Mouse (Mus musculus) layer of hippocampus, adult 11-12 months (tissue): ENCODE measurements around the gene Ccdc30.
"Not testable (repeated sequence)": the region's sequence is repeated elsewhere in the genome, so short reads cannot be mapped to it uniquely, and the experiment has no call there.

Source experiments
- DNase-seq: peaks from one replicate; pipeline ENCODE4 v3.0.0; 2022; ENCODE audit warnings: low spot score

Ccdc30 gene

GRCm38 (mm10) chr4:119305418-119305817 is 109.9 kb downstream of the Ccdc30 start:
- DNase-seq: no peak

GRCm38 (mm10) chr4:119303291-119303690 is 112.0 kb downstream of the Ccdc30 start:
- DNase-seq: no peak

- no peak for DNase-seq
These were observed 113.5 kb downstream of the Ccdc30 start for GRCm38 (mm10) chr4:119301777-119302176.

GRCm38 (mm10) chr4:119300761-119301160 is 114.6 kb downstream of the Ccdc30 start:
- no peak for DNase-seq

GRCm38 (mm10) chr4:119297361-119297760 is 118.0 kb downstream of the Ccdc30 start:
- no peak for DNase-seq

GRCm38 (mm10) chr4:119295134-119295453 is 120.2 kb downstream of the Ccdc30 start:
- DNase-seq: no peak

GRCm38 (mm10) chr4:119294415-119295133 is 120.7 kb downstream of the Ccdc30 start, which contains the start of gene Ybx1:
Gene Ybx1 (minus strand): TSS chr4:119294604.
- peak; percentile 100 for DNase-seq

- peak; percentile 25 for DNase-seq
These were observed 121.6 kb downstream of the Ccdc30 start for GRCm38 (mm10) chr4:119293574-119294258.

GRCm38 (mm10) chr4:119292771-119293573 is 122.3 kb downstream of the Ccdc30 start:
- peak; percentile 61 for DNase-seq

GRCm38 (mm10) chr4:119291921-119292320 is 123.4 kb downstream of the Ccdc30 start:
- no peak for DNase-seq

GRCm38 (mm10) chr4:119285336-119285735 is 130.0 kb downstream of the Ccdc30 start:
- no peak for DNase-seq

- DNase-seq: no peak
These were observed 130.5 kb downstream of the Ccdc30 start for GRCm38 (mm10) chr4:119284861-119285260.

GRCm38 (mm10) chr4:119278784-119279183 is 136.5 kb downstream of the Ccdc30 start:
- not testable (repeated sequence) for DNase-seq

- DNase-seq: no peak
These were observed 139.6 kb downstream of the Ccdc30 start for GRCm38 (mm10) chr4:119275726-119276125.

GRCm38 (mm10) chr4:119275226-119275625 is 140.1 kb downstream of the Ccdc30 start:
- no peak for DNase-seq

GRCm38 (mm10) chr4:119274627-119275026 is 140.7 kb downstream of the Ccdc30 start:
- no peak for DNase-seq
